In the genomic region with DNA sequence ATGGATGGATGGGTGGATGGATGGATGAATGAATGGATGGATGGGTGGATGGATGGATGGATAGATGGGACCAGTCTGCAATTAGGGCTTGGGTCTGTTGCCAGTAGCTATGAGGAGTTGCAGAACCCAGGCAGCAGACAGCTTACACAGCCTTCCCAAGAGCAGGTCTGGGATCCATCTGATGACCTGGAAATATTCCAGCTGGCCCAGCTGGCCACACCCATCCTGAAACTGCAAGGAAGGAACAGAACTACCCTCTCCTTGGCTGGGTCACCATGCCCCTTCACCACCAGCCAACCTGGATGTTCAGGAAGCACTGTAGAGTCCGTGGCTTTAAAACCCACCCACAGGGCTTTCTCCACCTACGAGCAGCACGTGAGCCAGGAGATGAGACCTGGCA, we compare ENCODE assay signal across 23 mouse cellular contexts.
DNase-seq lines count a peak whose midpoint lies in the region; ATAC-seq lines count a peak whose summit lies in the region.
"Had no signal": no experiment of that assay in that cellular context is flagged by ENCODE, and none has a peak within 500 bp of the region (broad histone marks: within the 10 kb centered on the region; RNA-seq: fewer than 3 reads in every experiment).

No protein-coding gene starts in this region.

- no peaks in the 10 kb centered on the region for H3K9me3 ChIP-seq in embryonic facial prominence, embryonic 13.5 days
- no peaks in the 10 kb centered on the region for H3K9me3 ChIP-seq in embryonic facial prominence, embryonic 10.5 days
- H3K9me3 ChIP-seq: forebrain, embryonic 10.5 days; forebrain, embryonic 13.5 days; hindbrain, embryonic 10.5 days; hindbrain, embryonic 13.5 days had no signal

- peaks cover 33% of the 10 kb centered on the region for H3K4me1 ChIP-seq in embryonic facial prominence, embryonic 13.5 days
- H3K4me1 ChIP-seq in embryonic facial prominence, embryonic 10.5 days, result peaks cover 42% of the 10 kb centered on the region
- H3K4me1 ChIP-seq: forebrain, embryonic 13.5 days had no signal

- no peak overlapping the region for H3K4me2 ChIP-seq in embryonic facial prominence, embryonic 13.5 days
- H3K4me2 ChIP-seq: forebrain, embryonic 13.5 days; heart, embryonic 11.5 days; hindbrain, embryonic 13.5 days had no signal

- H3K9ac ChIP-seq in embryonic facial prominence, embryonic 13.5 days, result 0 out of 2 replicates have a peak overlapping the region, but pooled peaks have one; percentile 6
- H3K9ac ChIP-seq: forebrain, embryonic 13.5 days; hindbrain, embryonic 13.5 days had no signal

- no peaks in the 10 kb centered on the region for H3K36me3 ChIP-seq in embryonic facial prominence, embryonic 13.5 days
- no peaks in the 10 kb centered on the region for H3K36me3 ChIP-seq in embryonic facial prominence, embryonic 10.5 days (replicated peaks)
- H3K36me3 ChIP-seq: forebrain, embryonic 10.5 days; hindbrain, embryonic 10.5 days; hindbrain, embryonic 13.5 days had no signal

- no peak overlapping the region for H3K27ac ChIP-seq in embryonic facial prominence, embryonic 13.5 days
- H3K27ac ChIP-seq in embryonic facial prominence, embryonic 10.5 days (replicated peaks), result no peak overlapping the region
- H3K27ac ChIP-seq: forebrain, embryonic 10.5 days; forebrain, embryonic 13.5 days; heart, adult 2 months; hindbrain, embryonic 10.5 days; hindbrain, embryonic 13.5 days had no signal

- peak; percentile 36 for DNase-seq in cerebellum, adult 9-11 months
- no peak for DNase-seq in embryonic facial prominence, embryonic 10.5 days (ENCODE audit: low spot score)
- peak; percentile 10 for DNase-seq in ovary, adult 18-20 months (ENCODE audit: low spot score)
- DNase-seq in ovary, postnatal 14 days (ENCODE audit: low spot score), result no peak
- no peak for DNase-seq in testis, postnatal 10 days (ENCODE audit: low spot score)
- DNase-seq: adrenal gland, adult 8-10 months; adrenal gland, postnatal 25 days; gastrocnemius, postnatal 10 days; gastrocnemius, postnatal 36 days; heart, adult 2 months; kidney, adult 2 months had no signal

- ATAC-seq in cerebellum, adult (ENCODE audit: insufficient number of reproducible peaks, low FRiP score, low TSS enrichment), result no peak
- ATAC-seq in embryonic facial prominence, embryonic 13.5 days (ENCODE audit: insufficient number of reproducible peaks, insufficient read depth, low FRiP score, low TSS enrichment, low read depth), result no peak
- ATAC-seq: activated CD4-positive, CD25-positive, alpha-beta regulatory T cell, adult 4 months; CD4-positive, CD25-positive, alpha-beta regulatory T cell, adult 4 months; forebrain, embryonic 13.5 days; forebrain, embryonic 16.5 days; hindbrain, embryonic 16.5 days; intestine, postnatal 0 days had no signal

- no peak overlapping the region for H3K4me3 ChIP-seq in embryonic facial prominence, embryonic 13.5 days
- H3K4me3 ChIP-seq in embryonic facial prominence, embryonic 10.5 days, result no peak overlapping the region
- H3K4me3 ChIP-seq: forebrain, embryonic 10.5 days; forebrain, embryonic 13.5 days; heart, adult 2 months; hindbrain, embryonic 10.5 days; hindbrain, embryonic 13.5 days had no signal

- no peaks in the 10 kb centered on the region for H3K27me3 ChIP-seq in embryonic facial prominence, embryonic 13.5 days
- H3K27me3 ChIP-seq in embryonic facial prominence, embryonic 10.5 days (replicated peaks; ENCODE audit: low read depth, poor library complexity, severe bottlenecking), result no peaks in the 10 kb centered on the region
- H3K27me3 ChIP-seq: forebrain, embryonic 13.5 days; hindbrain, embryonic 13.5 days had no signal

- WGBS in embryonic facial prominence, embryonic 13.5 days, result 79% methylated on average over 3 of the region's 3 CpGs
- WGBS in embryonic facial prominence, embryonic 10.5 days, result 89% methylated on average over 3 of the region's 3 CpGs

Comparison
In these comparisons a context has a peak if more than half of its experiments do, and no peak if none do; other contexts are left out.
1. DNase-seq: peak in cerebellum, adult 9-11 months (single experiment) and ovary, adult 18-20 months (single experiment); none in embryonic facial prominence, embryonic 10.5 days (single experiment), ovary, postnatal 14 days (single experiment) and testis, postnatal 10 days (single experiment).